Mouse (Mus musculus): Measurements from ENCODE around the gene Tardbp.

Gene Tardbp

GRCm38 (mm10) chr4:148638302-148638701, 11.5 kb upstream of the Tardbp start:
- DNase-seq (ENCODE audit: low spot score): no peak

GRCm38 (mm10) chr4:148635309-148635708, 8.5 kb upstream of the Tardbp start:
- DNase-seq (ENCODE audit: low spot score): no peak

DNA sequence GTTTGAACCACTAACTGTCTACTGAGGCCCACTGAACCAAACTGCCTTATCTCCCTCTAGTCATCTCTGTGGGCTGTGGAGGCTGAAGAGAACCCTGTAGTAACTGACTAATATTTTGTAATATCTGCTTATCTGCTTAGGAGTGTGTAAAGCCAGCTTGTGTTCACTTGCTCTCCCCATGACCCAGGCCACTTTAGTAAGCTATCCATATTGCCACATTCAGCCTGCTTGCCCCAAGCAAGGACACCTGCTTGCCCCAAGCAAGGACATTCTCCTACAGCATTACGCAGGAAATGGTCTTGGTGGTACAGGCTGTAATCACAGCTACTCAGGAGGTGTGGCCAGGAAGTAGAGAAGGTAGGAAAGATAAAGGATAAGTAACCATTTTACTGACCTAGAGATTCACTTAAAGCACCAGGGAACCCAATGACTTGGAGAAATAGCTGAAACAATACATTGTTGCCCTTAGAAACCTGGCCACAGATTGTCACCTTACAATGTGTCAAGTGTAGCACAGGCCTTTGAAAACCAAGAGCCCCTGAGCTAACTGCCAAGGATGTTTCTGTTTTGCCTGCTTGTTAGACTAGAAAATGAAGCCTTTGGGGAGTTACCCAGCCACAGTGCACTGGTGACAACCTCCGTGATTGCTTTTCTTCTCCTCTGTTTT, 6.7 kb upstream of the Tardbp start:
- DNase-seq (ENCODE audit: low spot score): no peak

GRCm38 (mm10) chr4:148632013-148632692, 5.3 kb upstream of the Tardbp start:
- DNase-seq (ENCODE audit: low spot score): no peak

DNA sequence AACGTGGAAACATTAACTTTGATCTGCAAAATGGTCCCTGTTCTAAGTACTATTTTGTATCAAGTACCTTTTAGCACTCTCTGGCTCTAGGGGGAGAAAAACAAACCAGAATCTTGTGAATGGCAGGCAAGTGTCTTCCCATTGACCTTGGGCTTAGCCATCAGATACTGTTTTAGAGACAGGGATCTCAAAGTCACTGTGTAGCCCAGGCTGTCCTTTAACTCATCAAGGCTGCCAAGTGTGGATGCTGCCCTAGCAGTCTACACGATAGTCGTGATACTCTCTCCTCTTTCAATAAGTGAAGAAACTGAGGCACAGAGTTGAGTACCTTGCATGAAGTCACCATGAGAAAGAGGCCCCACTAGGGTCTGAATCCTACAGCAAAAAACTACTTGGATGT, 427 bp upstream of the Tardbp start:
- no peak for DNase-seq (ENCODE audit: low spot score)

- DNase-seq (ENCODE audit: low spot score): no peak
These were observed 830 bp downstream of the Tardbp start for GRCm38 (mm10) chr4:148625756-148626622.

- DNase-seq (ENCODE audit: low spot score): no peak
These were observed 1.8 kb downstream of the Tardbp start for GRCm38 (mm10) chr4:148625010-148625409.

- no peak for DNase-seq (ENCODE audit: low spot score)
These were observed 3.2 kb downstream of the Tardbp start for GRCm38 (mm10) chr4:148623609-148624008.

DNA sequence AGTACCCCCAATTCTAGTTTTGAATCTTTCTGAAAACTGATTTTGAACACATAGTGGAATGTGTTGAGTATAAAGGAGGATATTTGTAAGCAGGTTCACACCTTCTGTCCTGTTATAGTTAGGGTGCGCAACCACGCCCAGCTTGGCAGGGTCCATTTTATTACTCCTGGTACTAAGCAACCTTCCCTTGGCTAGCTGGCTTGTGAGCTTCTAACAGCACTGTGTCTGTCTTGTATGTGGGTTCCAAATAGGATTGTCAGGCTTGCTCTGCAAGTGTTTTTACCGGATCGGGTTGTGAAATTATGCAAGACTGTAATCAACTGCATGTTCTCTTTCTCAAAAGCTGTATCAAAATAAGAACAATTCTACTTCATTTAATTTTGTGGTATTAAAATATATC, 4.3 kb downstream of the Tardbp start:
- DNase-seq (ENCODE audit: low spot score): no peak

DNA sequence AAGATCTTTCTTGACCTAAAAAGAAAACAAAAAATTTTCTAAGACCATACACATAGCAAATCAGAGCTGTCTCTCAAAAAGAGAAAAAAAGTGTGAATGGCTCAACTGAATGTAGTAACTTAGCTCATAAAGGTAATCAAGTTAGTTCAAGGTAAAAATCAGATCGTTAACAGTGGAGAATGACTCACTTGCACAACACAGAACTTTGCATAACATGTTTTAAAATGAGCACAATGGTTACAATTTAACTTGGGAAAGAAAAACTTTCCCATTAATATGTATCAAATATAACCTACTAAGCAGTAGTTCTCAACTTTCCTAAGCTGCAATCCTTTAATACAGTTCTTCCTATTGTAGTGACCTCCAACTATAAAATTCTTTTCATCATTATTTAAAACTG, 6.1 kb downstream of the Tardbp start:
- DNase-seq (ENCODE audit: low spot score): no peak

GRCm38 (mm10) chr4:148619805-148620204, 7.0 kb downstream of the Tardbp start:
- DNase-seq (ENCODE audit: low spot score): no peak

DNA sequence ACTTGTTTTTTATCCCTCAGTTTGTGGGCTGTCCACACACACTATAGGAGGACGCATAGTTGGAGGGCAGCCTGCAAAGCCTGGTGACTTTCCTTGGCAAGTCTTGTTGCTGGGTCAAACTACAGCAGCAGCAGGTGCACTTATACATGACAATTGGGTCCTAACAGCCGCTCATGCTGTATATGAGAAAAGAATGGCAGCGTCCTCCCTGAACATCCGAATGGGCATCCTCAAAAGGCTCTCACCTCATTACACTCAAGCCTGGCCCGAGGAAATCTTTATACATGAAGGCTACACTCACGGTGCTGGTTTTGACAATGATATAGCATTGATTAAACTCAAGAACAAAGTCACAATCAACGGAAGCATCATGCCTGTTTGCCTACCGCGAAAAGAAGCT, 13.1 kb downstream of the Tardbp start:
- no peak for DNase-seq (ENCODE audit: low spot score)

- DNase-seq (ENCODE audit: low spot score): no peak
These were observed 14.3 kb downstream of the Tardbp start for GRCm38 (mm10) chr4:148612557-148612956.

GRCm38 (mm10) chr4:148610631-148611364, 16.0 kb downstream of the Tardbp start:
- no peak for DNase-seq (ENCODE audit: low spot score)

DNA sequence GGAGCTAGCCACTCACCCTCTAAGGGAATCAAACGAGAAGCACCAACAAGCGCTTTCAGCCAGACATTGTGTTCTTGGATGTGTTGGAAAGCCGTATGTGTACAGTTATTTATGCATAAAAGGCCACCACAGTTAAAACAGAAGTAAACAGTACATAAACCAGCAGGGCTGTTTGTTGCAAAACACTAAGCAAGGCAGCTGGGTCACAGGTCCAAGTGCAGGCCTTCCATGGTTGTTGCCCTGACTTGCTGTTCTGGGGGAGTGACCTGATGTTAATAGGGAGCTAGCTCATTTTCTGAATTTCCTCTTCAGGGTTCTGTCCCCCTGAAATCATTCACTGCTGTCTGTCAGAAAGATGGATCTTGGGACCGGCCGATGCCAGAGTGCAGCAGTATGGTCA, 17.0 kb downstream of the Tardbp start:
- DNase-seq (ENCODE audit: low spot score): no peak

- DNase-seq (ENCODE audit: low spot score): peak; percentile 36
These were observed 19.1 kb downstream of the Tardbp start for GRCm38 (mm10) chr4:148607758-148608157.

- DNase-seq (ENCODE audit: low spot score): no peak
These were observed 22.2 kb downstream of the Tardbp start for GRCm38 (mm10) chr4:148604541-148605165.

DNA sequence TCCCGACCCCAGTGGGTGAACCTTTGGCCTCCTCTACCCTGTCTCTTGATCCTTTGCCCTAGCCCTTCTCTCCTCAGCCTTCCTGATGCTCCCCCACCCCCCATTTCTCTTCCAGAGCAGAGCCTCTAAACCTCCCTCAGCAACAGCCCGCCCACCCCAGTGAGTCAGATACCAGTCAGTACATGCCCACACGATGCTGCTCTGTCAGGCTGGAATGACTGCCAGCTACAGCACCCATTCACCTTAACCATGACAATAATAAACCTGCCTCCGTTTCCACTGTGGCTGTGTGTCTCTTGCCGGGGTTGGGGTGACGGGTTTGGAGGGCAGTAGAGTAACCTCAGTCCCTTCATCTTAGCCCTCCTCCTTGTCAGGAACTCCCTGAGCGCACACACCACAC, 22.7 kb downstream of the Tardbp start:
- DNase-seq (ENCODE audit: low spot score): no peak

GRCm38 (mm10) chr4:148603376-148604139, 23.3 kb downstream of the Tardbp start:
- DNase-seq (ENCODE audit: low spot score): no peak

DNA sequence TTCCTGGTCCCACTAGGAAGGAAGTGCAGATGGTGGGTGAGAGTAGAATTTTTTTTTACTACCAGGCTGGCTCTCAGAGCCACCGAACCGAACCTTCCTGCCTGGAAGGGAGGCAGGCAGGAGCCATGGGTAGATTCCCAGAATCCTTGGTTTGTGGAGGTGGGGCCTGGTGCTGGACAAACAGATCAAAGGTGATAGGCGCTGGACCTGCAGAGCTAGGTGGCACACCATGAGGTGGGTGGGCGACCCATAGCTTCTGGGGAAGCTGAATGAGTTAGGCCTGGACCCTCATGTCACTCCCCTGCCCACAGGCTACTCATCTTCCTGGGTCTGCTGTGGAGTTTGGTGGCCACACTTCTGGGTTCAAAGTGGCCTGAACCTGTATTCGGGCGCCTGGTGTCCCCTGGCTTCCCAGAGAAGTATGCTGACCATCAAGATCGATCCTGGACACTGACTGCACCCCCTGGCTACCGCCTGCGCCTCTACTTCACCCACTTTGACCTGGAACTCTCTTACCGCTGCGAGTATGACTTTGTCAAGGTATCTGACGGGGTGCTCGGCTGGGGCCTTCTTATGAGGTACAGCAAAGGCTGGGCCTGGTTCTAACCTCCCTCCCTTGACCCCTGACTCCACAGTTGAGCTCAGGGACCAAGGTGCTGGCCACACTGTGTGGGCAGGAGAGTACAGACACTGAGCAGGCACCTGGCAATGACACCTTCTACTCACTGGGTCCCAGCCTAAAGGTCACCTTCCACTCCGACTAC, 24.3 kb downstream of the Tardbp start, which contains the start of gene Masp2:
Gene Masp2, plus strand, starts transcription at position 198 of the 764 bp plus-strand sequence.
- no peak for DNase-seq (ENCODE audit: low spot score)
